Mouse (Mus musculus) ES-E14 (cell line): ENCODE measurements at regions not wholly inside any gene's neighbourhood (a gene's known extent, or its start where the extent isn't known, plus 50 kb on each side); places are given as distances from the start of the nearest gene placed in this dataset.

Experiments
- CHD2 ChIP-seq: IDR thresholded peaks from 2 replicates; pipeline ENCODE4 v1.6.1; 2014; ENCODE audit warnings: mild to moderate bottlenecking, low read depth, low read length, inconsistent platforms
- HCFC1 ChIP-seq: IDR thresholded peaks from 2 replicates; pipeline ENCODE4 v1.6.1; 2012; ENCODE audit warnings: low read length, inconsistent platforms, borderline replicate concordance; ENCODE audit not compliant: insufficient read depth
- MAFK ChIP-seq: IDR thresholded peaks from 2 replicates; pipeline ENCODE4 v1.6.1; 2014; ENCODE audit warnings: mild to moderate bottlenecking, low read depth, low read length, inconsistent platforms; ENCODE audit not compliant: insufficient read depth
- ZC3H11A ChIP-seq: IDR thresholded peaks from 2 replicates; pipeline ENCODE4 v1.6.1; 2012; ENCODE audit warnings: low read depth, mild to moderate bottlenecking, inconsistent platforms, low read length, borderline replicate concordance
- ZNF384 ChIP-seq: IDR thresholded peaks from 2 replicates; pipeline ENCODE4 v1.6.1; 2012; ENCODE audit warnings: low read depth, low read length, inconsistent platforms

GRCm38 (mm10) chr8:112333171-112333570 is 236.7 kb upstream of the Cntnap4 start:
- TF ChIP-seq ZNF384 (no peak), ZC3H11A (no peak), HCFC1 (no peak), MAFK (no peak), CHD2 (no peak)
